Mouse (Mus musculus): ENCODE data around the gene Isyna1. TPM values are rescaled to one million over a fixed set of nuclear protein-coding genes. Genes with fewer than 3 reads are reported as not detected.

Isyna1 gene
- total RNA-seq, 2 experiments from 2014 or later, result 2.5 to 15.9 TPM

GRCm38 (mm10) chr8:70646369-70646768, 52.2 kb downstream of the Isyna1 start:
- no peak for ATAC-seq (replicated peaks; ENCODE audit: low FRiP score, poor library complexity, severe bottlenecking)

- ATAC-seq (replicated peaks; ENCODE audit: low FRiP score, poor library complexity, severe bottlenecking), result no peak
Observed at GRCm38 (mm10) chr8:70646775-70647174, 52.6 kb downstream of the Isyna1 start.

Other genes with a start within 250 kb of the Isyna1 start
- gene Upf1, start 241.1 kb upstream of the Isyna1 start, total RNA-seq (2015; ENCODE audit: low replicate concordance), result 18.4 and 20.2 TPM in 2 replicates
- 32.5 and 43.9 TPM in 2 replicates for gene Upf1, start 241.1 kb upstream of the Isyna1 start, total RNA-seq (2017; ENCODE audit: low replicate concordance)
- gene Comp, start 220.8 kb upstream of the Isyna1 start, total RNA-seq (2015; ENCODE audit: low replicate concordance), result not detected in 2 replicates
- gene Comp, start 220.8 kb upstream of the Isyna1 start, total RNA-seq (2017; ENCODE audit: low replicate concordance), result 0.39 TPM in 1 of 2 replicates, not detected in the other
- gene Crtc1, start 154.8 kb upstream of the Isyna1 start, total RNA-seq (2015; ENCODE audit: low replicate concordance), result 3.8 and 8.6 TPM in 2 replicates
- gene Crtc1, start 154.8 kb upstream of the Isyna1 start, total RNA-seq (2017; ENCODE audit: low replicate concordance), result 0.64 and 2.3 TPM in 2 replicates
- 5.0 and 10.1 TPM in 2 replicates for gene Klhl26, start 117.4 kb upstream of the Isyna1 start, total RNA-seq (2015; ENCODE audit: low replicate concordance)
- 4.0 and 5.1 TPM in 2 replicates for gene Klhl26, start 117.4 kb upstream of the Isyna1 start, total RNA-seq (2017; ENCODE audit: low replicate concordance)
- gene Tmem59l, start 107.0 kb upstream of the Isyna1 start, total RNA-seq (2015; ENCODE audit: low replicate concordance), result 3.2 TPM in 1 of 2 replicates, not detected in the other
- gene Tmem59l, start 107.0 kb upstream of the Isyna1 start, total RNA-seq (2017; ENCODE audit: low replicate concordance), result not detected in 2 replicates
- gene Crlf1, start 101.2 kb upstream of the Isyna1 start, total RNA-seq (2015; ENCODE audit: low replicate concordance), result not detected in 2 replicates
- 1.4 TPM in 1 of 2 replicates, not detected in the other for gene Crlf1, start 101.2 kb upstream of the Isyna1 start, total RNA-seq (2017; ENCODE audit: low replicate concordance)
- 22.3 TPM in 1 of 2 replicates, not detected in the other for gene Rex1bd, start 87.6 kb upstream of the Isyna1 start, total RNA-seq (2015; ENCODE audit: low replicate concordance)
- gene Rex1bd, start 87.6 kb upstream of the Isyna1 start, total RNA-seq (2017; ENCODE audit: low replicate concordance), result 17.8 and 19.6 TPM in 2 replicates
- 1,194 and 1,251 TPM in 2 replicates for gene Uba52, start 83.6 kb upstream of the Isyna1 start, total RNA-seq (2015; ENCODE audit: low replicate concordance)
- gene Uba52, start 83.6 kb upstream of the Isyna1 start, total RNA-seq (2017; ENCODE audit: low replicate concordance), result 418 and 1,480 TPM in 2 replicates
- 28.9 and 45.8 TPM in 2 replicates for gene Fkbp8, start 66.6 kb upstream of the Isyna1 start, total RNA-seq (2015; ENCODE audit: low replicate concordance)
- gene Fkbp8, start 66.6 kb upstream of the Isyna1 start, total RNA-seq (2017; ENCODE audit: low replicate concordance), result 74.7 and 94.6 TPM in 2 replicates
- gene Kxd1, start 66.4 kb upstream of the Isyna1 start, total RNA-seq (2015; ENCODE audit: low replicate concordance), result 27.8 and 34.4 TPM in 2 replicates
- gene Kxd1, start 66.4 kb upstream of the Isyna1 start, total RNA-seq (2017; ENCODE audit: low replicate concordance), result 11.8 and 14.4 TPM in 2 replicates
- 10.5 and 22.3 TPM in 2 replicates for gene Ell, start 54.9 kb upstream of the Isyna1 start, total RNA-seq (2015; ENCODE audit: low replicate concordance)
- gene Ell, start 54.9 kb upstream of the Isyna1 start, total RNA-seq (2017; ENCODE audit: low replicate concordance), result 2.8 and 15.5 TPM in 2 replicates
- 9.0 and 13.0 TPM in 2 replicates for gene Ssbp4, start 14.5 kb downstream of the Isyna1 start, total RNA-seq (2015; ENCODE audit: low replicate concordance)
- 18.1 and 30.6 TPM in 2 replicates for gene Ssbp4, start 14.5 kb downstream of the Isyna1 start, total RNA-seq (2017; ENCODE audit: low replicate concordance)
- 2.5 and 11.7 TPM in 2 replicates for gene Lrrc25, start 21.8 kb downstream of the Isyna1 start, total RNA-seq (2015; ENCODE audit: low replicate concordance)
- gene Lrrc25, start 21.8 kb downstream of the Isyna1 start, total RNA-seq (2017; ENCODE audit: low replicate concordance), result 2.3 and 3.5 TPM in 2 replicates
- gene Gdf15, start 38.1 kb downstream of the Isyna1 start, total RNA-seq (2015; ENCODE audit: low replicate concordance), result not detected in 2 replicates
- not detected in 2 replicates for gene Gdf15, start 38.1 kb downstream of the Isyna1 start, total RNA-seq (2017; ENCODE audit: low replicate concordance)
- gene Pgpep1, start 66.0 kb downstream of the Isyna1 start, total RNA-seq (2015; ENCODE audit: low replicate concordance), result 0.36 and 6.3 TPM in 2 replicates
- gene Pgpep1, start 66.0 kb downstream of the Isyna1 start, total RNA-seq (2017; ENCODE audit: low replicate concordance), result under 0.01 and 3.0 TPM in 2 replicates
- 86.5 and 93.1 TPM in 2 replicates for gene Lsm4, start 78.9 kb downstream of the Isyna1 start, total RNA-seq (2015; ENCODE audit: low replicate concordance)
- 38.4 and 57.6 TPM in 2 replicates for gene Lsm4, start 78.9 kb downstream of the Isyna1 start, total RNA-seq (2017; ENCODE audit: low replicate concordance)
- gene Jund, start 104.6 kb downstream of the Isyna1 start, total RNA-seq (2015; ENCODE audit: low replicate concordance), result 26.7 and 36.0 TPM in 2 replicates
- 21.1 and 32.0 TPM in 2 replicates for gene Jund, start 104.6 kb downstream of the Isyna1 start, total RNA-seq (2017; ENCODE audit: low replicate concordance)
- not detected in 2 replicates for gene Iqcn, start 109.1 kb downstream of the Isyna1 start, total RNA-seq (2015; ENCODE audit: low replicate concordance)
- not detected in 2 replicates for gene Iqcn, start 109.1 kb downstream of the Isyna1 start, total RNA-seq (2017; ENCODE audit: low replicate concordance)
- not detected in 2 replicates for gene Gm3336, start 124.2 kb downstream of the Isyna1 start, total RNA-seq (2015; ENCODE audit: low replicate concordance)
- gene Gm3336, start 124.2 kb downstream of the Isyna1 start, total RNA-seq (2017; ENCODE audit: low replicate concordance), result not detected in 2 replicates
- 0.72 and 0.84 TPM in 2 replicates for gene Pde4c, start 129.3 kb downstream of the Isyna1 start, total RNA-seq (2015; ENCODE audit: low replicate concordance)
- gene Pde4c, start 129.3 kb downstream of the Isyna1 start, total RNA-seq (2017; ENCODE audit: low replicate concordance), result not detected in 2 replicates
- gene Rab3a, start 160.3 kb downstream of the Isyna1 start, total RNA-seq (2015; ENCODE audit: low replicate concordance), result 7.1 TPM in 1 of 2 replicates, not detected in the other
- 2.2 and 4.9 TPM in 2 replicates for gene Rab3a, start 160.3 kb downstream of the Isyna1 start, total RNA-seq (2017; ENCODE audit: low replicate concordance)
- 16.9 and 31.0 TPM in 2 replicates for gene Mpv17l2, start 166.6 kb downstream of the Isyna1 start, total RNA-seq (2015; ENCODE audit: low replicate concordance)
- 5.1 and 30.4 TPM in 2 replicates for gene Mpv17l2, start 166.6 kb downstream of the Isyna1 start, total RNA-seq (2017; ENCODE audit: low replicate concordance)
- gene Pik3r2, start 182.3 kb downstream of the Isyna1 start, total RNA-seq (2015; ENCODE audit: low replicate concordance), result 3.8 and 5.4 TPM in 2 replicates
- gene Pik3r2, start 182.3 kb downstream of the Isyna1 start, total RNA-seq (2017; ENCODE audit: low replicate concordance), result 7.3 and 8.0 TPM in 2 replicates
- 13.4 and 14.4 TPM in 2 replicates for gene Mast3, start 210.7 kb downstream of the Isyna1 start, total RNA-seq (2015; ENCODE audit: low replicate concordance)
- 2.7 and 3.0 TPM in 2 replicates for gene Mast3, start 210.7 kb downstream of the Isyna1 start, total RNA-seq (2017; ENCODE audit: low replicate concordance)
- 0.84 and 1.1 TPM in 2 replicates for gene Il12rb1, start 214.1 kb downstream of the Isyna1 start, total RNA-seq (2015; ENCODE audit: low replicate concordance)
- gene Il12rb1, start 214.1 kb downstream of the Isyna1 start, total RNA-seq (2017; ENCODE audit: low replicate concordance), result 0.13 and 0.53 TPM in 2 replicates
- gene Arrdc2, start 245.3 kb downstream of the Isyna1 start, total RNA-seq (2015; ENCODE audit: low replicate concordance), result 35.0 and 62.9 TPM in 2 replicates
- gene Arrdc2, start 245.3 kb downstream of the Isyna1 start, total RNA-seq (2017; ENCODE audit: low replicate concordance), result 27.3 and 54.3 TPM in 2 replicates

Data from erythroid progenitor cell, adult 5-6 weeks (primary cell).